Mouse (Mus musculus) layer of hippocampus, adult 9-11 months (tissue): ENCODE measurements around the gene Trpv5.

Source experiments
- DNase-seq: peaks from one replicate; pipeline ENCODE4 v3.0.0; 2022

Trpv5 gene

DNA sequence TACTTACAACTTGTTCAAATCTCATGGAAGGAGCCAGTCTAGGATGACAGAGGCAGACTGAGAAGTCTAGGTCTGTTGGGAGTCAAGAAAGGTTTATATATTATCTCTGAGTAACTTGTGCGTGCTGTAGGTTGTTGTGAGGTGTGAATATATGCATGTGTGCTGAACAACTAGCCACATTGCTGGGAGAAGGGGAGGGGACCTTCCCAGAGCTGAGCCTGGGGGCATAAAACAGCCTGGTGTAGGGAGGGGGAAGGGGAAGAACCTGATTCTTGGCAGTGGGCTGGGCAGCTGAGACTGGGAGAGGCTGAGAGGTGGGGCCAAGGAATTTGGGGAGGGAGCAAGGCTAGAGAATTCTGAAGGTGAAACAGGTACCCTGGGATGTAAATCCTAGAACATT is at the start of gene Trpv5:
TSS of gene Trpv5 (minus strand) at position 101 of the 400 bp plus-strand sequence.
- no peak for DNase-seq

GRCm38 (mm10) chr6:41727989-41728609 is 47.5 kb upstream of the Trpv5 start:
- no peak for DNase-seq

GRCm38 (mm10) chr6:41721430-41721829 is 40.9 kb upstream of the Trpv5 start:
- DNase-seq: no peak

GRCm38 (mm10) chr6:41710281-41710680 is 29.7 kb upstream of the Trpv5 start:
- no peak for DNase-seq

DNA sequence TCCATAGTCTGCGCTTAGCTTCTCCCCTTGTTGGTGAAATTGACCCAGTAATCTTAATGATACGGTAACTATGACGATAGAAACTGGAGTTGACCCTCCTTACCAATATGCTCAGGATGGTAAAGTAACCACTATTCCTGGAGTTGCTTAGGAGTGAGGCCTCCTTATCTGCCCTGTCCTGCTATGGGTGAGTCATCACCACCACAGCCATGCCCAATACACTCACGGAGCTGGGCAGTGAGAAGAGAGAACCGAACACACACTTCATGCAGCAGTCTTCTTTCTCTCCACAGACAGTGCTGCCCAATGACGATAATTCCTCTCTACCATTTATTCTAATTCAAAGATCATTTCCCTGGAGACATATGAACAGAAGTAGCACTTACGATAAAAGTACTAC is 25.7 kb upstream of the Trpv5 start:
- DNase-seq: no peak

DNA sequence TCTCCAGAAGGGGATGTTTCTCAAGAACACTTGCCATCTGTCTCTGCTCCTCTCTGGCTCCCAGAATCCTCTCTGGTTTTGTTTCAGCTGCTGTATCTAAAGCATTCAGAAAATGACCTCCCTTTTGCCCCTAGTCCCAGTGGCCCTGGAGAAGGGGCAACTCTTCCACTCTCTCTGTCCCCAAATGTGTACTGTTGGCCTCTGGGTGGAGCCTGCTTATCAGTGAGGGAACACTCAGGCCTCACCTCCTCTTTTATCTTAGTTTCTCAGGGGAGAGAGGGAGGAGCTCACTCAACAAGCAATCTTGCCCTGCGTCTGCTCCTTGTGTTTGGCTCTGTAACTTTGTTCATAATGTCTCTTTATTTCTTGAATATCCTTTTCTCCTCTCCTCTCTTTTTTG is 23.6 kb upstream of the Trpv5 start, which contains the start of gene Kel:
TSS of gene Kel (minus strand) at position 217 of the 400 bp plus-strand sequence.
- DNase-seq: no peak

DNA sequence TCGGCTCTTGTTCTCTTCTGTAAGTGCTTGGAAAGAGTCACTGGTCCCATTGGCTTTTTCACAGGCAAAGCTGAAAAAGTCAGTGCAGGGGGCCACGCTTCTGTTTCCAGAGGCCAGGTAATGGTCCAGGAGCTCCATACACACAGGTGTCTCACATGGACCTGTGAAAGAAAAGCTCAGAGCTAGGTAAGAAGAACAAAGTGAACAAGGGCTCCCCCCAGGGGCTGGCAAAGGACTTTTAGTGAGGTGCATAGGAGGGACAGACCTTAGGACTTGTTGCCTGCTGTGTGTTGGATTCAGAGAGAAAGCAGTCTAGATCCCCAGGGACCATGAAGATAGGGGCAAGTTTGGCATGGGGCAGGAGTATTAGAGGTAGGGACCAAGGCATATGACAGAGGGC is 22.4 kb upstream of the Trpv5 start:
- no peak for DNase-seq

DNA sequence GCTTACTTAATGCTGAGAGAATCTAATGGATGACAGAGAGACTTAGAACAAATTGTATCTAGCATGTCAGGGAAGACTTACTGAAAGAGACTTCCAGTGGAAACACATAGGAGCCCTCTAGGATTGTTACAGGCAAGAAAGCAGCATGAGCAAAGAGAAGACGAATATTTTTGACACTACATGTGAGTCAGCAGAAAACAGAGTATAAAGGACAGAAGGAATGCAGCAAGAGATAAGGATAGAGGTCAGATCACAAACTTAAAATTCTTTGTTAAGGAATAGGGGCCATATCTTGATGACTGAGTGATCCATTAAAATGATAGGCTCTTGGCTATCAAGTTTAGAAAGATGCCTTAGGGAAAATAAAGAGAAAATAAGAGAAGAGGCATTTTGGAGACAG is 20.7 kb upstream of the Trpv5 start:
- DNase-seq: no peak

- DNase-seq: no peak
These were observed 13.8 kb upstream of the Trpv5 start for GRCm38 (mm10) chr6:41694407-41694806.

GRCm38 (mm10) chr6:41692200-41692599 is 11.6 kb upstream of the Trpv5 start:
- DNase-seq: no peak

DNA sequence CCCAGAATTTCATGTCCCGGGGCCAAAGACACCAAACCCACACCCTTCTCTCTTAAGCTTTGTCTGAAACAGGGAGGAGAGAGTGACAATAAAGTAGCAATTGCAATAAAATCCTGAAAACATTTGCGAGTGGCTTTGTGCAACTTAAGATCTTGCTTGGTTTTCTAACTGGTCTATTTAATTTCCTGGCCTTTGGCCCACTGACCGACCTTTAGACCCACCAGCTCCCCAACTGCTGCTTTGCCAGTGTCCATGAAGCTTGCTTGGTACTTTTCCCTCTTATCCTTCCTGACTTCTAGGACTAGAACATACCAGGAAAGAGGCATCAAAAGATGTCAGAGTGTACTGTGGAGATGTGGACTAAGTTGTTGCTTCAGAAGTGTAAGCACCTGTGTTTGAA is 5.0 kb upstream of the Trpv5 start:
- no peak for DNase-seq

GRCm38 (mm10) chr6:41684911-41685310 is 4.3 kb upstream of the Trpv5 start:
- no peak for DNase-seq

DNA sequence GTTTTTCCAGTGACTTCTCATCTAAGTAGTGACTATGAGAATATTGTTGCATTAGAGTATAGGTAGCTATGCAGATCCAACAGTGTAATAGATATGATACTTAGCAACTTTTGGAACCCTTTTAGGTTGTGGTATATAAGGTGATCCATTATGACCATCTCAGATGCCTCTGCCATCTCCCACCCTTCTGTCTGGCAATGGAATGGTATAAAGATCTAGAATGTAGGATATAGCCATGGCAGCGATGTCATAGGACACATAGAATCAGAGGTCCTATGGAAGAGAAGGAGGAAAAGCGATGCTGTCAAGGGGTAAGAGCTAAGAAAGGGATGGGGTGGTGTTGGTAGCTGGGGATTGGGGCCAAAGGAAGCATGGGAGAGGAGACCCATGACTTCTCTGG is 3.6 kb upstream of the Trpv5 start, which contains the start of gene Llcfc1:
TSS of gene Llcfc1 (plus strand) at position 301 of the 400 bp plus-strand sequence.
- DNase-seq: no peak

DNA sequence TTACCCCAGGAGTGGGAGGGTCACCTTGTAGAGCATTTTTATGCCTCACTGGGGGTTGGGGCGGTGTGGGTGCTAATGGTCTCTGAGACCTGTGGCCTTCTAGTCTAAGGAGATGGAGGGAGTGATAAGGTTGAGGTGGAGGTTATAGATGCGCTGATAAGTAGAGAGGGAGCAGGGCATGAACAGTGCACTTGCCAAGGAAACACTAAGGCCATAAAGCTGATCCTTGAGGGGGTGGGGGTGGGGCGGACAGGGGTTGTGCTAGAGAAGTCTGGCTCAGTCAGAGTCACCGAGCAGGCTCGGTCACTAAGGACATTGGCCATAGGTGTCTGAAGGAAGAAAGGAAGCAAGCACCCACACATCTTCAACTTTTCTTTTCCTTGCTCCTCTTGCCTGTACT is 1.1 kb upstream of the Trpv5 start:
- no peak for DNase-seq

DNA sequence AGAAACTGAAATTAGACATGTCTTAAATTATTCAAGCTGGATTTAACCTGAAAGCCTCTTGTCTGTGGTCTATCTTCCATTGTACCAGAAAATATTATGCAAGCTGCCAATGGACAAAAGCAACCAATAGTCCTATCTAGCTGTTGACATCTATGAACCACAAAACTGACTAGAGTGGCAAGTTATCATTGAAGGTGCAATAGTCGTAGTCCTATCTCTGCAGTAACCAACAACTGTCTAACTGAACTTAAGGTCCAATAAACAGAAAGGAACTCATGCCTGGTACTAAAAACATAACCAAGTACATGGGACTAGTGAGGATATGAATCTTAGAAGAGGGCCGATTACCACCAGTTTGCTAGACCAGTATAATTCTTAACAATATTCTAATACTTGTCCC is 4.0 kb downstream of the Trpv5 start:
- DNase-seq: no peak

- no peak for DNase-seq
These were observed 18.2 kb downstream of the Trpv5 start for GRCm38 (mm10) chr6:41662320-41662719.

DNA sequence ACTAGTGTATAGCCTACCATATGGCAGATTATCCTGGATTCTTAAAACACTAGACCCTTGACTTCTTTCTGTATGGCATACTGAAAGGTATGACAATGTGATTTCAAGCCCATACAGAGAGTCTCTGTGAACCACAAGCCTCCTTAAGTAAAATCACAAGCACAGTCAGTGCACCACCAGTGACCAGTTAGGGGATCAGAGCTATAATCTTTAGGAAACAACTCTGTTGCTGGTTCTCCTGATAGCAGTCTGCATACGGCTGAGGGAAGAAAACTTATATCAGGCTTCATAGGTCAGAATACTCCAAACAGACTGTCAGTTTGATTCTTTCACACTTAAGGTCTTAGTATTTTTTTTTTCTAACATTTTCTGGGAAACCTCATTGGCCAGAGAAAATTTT is 22.1 kb downstream of the Trpv5 start:
- no peak for DNase-seq

- no peak for DNase-seq
These were observed 25.9 kb downstream of the Trpv5 start for GRCm38 (mm10) chr6:41654648-41655047.

GRCm38 (mm10) chr6:41653173-41653572 is 27.4 kb downstream of the Trpv5 start:
- DNase-seq: no peak

GRCm38 (mm10) chr6:41646672-41647071 is 33.9 kb downstream of the Trpv5 start:
- no peak for DNase-seq

DNA sequence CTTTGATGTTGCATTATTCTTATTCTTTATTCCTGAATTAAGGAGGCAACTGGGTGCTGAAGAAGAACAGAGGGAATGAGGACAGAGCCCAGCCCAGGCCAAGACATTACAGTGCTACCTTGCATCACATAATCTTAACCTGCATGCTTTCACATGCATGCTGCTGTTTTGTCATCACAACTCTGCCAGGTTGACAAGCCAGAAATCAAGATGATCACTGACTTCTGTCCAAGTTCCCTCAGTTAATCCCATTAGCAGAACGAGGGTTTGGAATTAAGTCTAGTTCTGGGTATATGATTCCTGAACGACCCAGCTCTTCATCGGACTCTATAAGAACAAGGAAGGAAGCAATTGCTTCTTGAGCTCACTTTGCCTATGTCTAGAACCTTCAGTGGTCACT is 34.3 kb downstream of the Trpv5 start:
- DNase-seq: no peak

- no peak for DNase-seq
These were observed 37.3 kb downstream of the Trpv5 start for GRCm38 (mm10) chr6:41643227-41643626.

DNA sequence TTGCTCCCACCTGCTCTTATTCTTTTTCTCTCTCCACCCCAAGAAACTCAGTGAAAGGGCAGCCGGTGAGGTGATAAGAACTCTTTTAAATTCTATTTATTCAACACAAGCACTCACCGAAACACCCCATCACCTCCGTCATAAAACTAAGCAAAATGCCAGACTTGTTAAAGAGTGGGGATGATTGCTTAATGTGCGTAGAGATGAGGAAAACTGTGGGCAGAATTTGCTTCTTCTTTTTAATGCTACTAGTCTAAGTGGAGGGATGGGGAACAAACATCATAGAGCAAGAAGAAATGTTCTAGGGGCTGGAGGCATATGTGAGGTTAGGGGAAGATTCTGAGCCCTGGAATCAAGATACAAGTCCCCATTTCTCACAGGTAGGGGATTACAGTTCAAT is 37.8 kb downstream of the Trpv5 start:
- DNase-seq: no peak

- no peak for DNase-seq
These were observed 39.2 kb downstream of the Trpv5 start for GRCm38 (mm10) chr6:41641173-41641866.

DNA sequence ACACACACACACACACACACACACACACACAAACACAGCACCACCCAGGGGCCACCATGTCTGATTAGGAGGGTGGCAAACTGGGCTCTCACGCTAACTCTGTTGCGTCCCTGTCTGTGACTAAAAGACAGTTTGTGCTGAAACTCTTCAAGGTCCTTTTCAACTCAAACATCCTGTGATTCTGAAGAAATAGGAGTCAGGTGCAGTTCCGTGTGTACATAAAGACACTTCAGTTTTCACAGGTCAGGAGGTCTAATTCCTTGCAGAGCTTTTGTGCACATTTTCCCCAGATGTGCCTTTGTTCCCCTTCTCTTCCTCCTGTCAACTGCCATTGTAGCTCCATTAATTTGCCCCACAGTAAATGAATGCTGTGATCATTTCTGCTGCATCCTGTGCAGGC is 40.1 kb downstream of the Trpv5 start:
- DNase-seq: no peak
